Mouse (Mus musculus): ENCODE measurements at regions not wholly inside any gene's neighbourhood (a gene's known extent, or its start where the extent isn't known, plus 50 kb on each side); places are given as distances from the start of the nearest gene placed in this dataset.

DNA sequence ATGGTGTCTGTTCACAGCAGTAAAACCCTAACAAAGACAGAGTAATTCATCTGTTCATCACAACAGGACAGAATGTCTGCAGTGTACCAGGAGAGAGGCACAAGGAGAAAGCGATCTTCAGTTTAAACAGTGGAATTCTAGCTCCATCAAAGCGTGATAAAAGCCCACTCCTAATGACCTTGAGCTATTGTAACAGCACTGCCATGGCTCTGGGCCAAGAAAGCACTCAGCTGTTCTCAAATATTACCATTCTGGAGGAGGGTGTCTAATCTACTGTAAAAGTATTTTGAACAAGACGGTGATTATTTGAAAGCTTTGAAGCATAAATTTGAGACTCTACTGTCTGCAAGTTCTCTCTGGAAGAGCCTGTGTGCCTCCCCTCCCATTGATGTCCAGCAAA, 224.8 kb upstream of the Lyplal1 start:
- H3K4me1 ChIP-seq (ENCODE audit: control insufficient read depth, insufficient read depth, low read length), result no peaks in the 10 kb centered on the region
- H3K4me3 ChIP-seq (ENCODE audit: low read depth, low read length), result no peak overlapping the region
- no peak overlapping the region for H3K9ac ChIP-seq (ENCODE audit: low read length)
- H3K4me2 ChIP-seq (ENCODE audit: low read length), result no peak overlapping the region
- no peaks in the 10 kb centered on the region for H3K36me3 ChIP-seq (ENCODE audit: control insufficient read depth, insufficient read depth, low read length)
- no peaks in the 10 kb centered on the region for H3K9me3 ChIP-seq (replicated peaks; ENCODE audit: control insufficient read depth, low read length)
- WGBS, result 26% methylated on average over 3 of the region's 3 CpGs
- H3K27ac ChIP-seq (ENCODE audit: low read depth, low read length), result no peak overlapping the region
- H3K27me3 ChIP-seq (replicated peaks; ENCODE audit: control insufficient read depth, insufficient read depth, low read length), result no peaks in the 10 kb centered on the region
- no peak for ATAC-seq
- DNase-seq (ENCODE audit: low spot score), result peak; percentile 49

- WGBS, result 91% methylated on average over 3 of the region's 3 CpGs
- Histone ChIP-seq H3K27me3 (replicated peaks; ENCODE audit: control insufficient read depth, insufficient read depth, low read length) (no peaks in the 10 kb centered on the region), H3K36me3 (ENCODE audit: control insufficient read depth, insufficient read depth, low read length) (no peaks in the 10 kb centered on the region), H3K9ac (ENCODE audit: low read length) (no peak overlapping the region), H3K27ac (ENCODE audit: low read depth, low read length) (no peak overlapping the region), H3K9me3 (replicated peaks; ENCODE audit: control insufficient read depth, low read length) (no peaks in the 10 kb centered on the region), H3K4me1 (ENCODE audit: control insufficient read depth, insufficient read depth, low read length) (no peaks in the 10 kb centered on the region), H3K4me3 (ENCODE audit: low read depth, low read length) (no peak overlapping the region), H3K4me2 (ENCODE audit: low read length) (no peak overlapping the region)
- DNase-seq (ENCODE audit: low spot score) (no peak), ATAC-seq (no peak)
These were observed 223.6 kb upstream of the Lyplal1 start for GRCm38 (mm10) chr1:186340701-186341100.

DNA sequence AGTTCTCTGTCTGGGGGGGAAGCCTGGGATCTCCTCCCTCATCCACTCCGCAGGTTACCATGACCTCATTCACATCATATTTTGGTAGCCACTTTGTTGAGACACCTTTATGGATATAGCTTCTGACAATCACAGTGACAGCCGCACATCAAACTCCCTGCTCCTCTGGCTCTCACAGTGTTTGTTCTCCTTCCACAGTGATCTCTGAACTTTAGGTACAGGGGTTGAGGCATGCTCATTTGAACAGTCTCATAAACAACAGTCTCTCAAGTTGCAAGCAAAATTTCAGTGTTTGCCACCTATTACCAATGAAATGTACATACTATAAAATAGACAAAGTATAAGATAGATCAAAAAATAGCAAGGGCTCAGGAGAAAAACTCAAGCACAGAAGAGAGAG, 200.2 kb upstream of the Lyplal1 start:
- no peak for ATAC-seq
- no peaks in the 10 kb centered on the region for H3K4me1 ChIP-seq (ENCODE audit: control insufficient read depth, insufficient read depth, low read length)

GRCm38 (mm10) chr1:186314180-186314579, 197.1 kb upstream of the Lyplal1 start:
- Histone ChIP-seq H3K4me2 (ENCODE audit: low read length) (no peak overlapping the region), H3K27me3 (replicated peaks; ENCODE audit: control insufficient read depth, insufficient read depth, low read length) (no peaks in the 10 kb centered on the region), H3K36me3 (ENCODE audit: control insufficient read depth, insufficient read depth, low read length) (no peaks in the 10 kb centered on the region), H3K4me1 (ENCODE audit: control insufficient read depth, insufficient read depth, low read length) (peaks cover 3% of the 10 kb centered on the region; the same call in 1 of the 2 replicates), H3K9ac (ENCODE audit: low read length) (no peak overlapping the region), H3K27ac (ENCODE audit: low read depth, low read length) (no peak overlapping the region), H3K9me3 (replicated peaks; ENCODE audit: control insufficient read depth, low read length) (no peaks in the 10 kb centered on the region), H3K4me3 (ENCODE audit: low read depth, low read length) (no peak overlapping the region)
- no peak for DNase-seq (ENCODE audit: low spot score)
- WGBS, result 86% methylated on average over 4 of the region's 4 CpGs
- no peak for ATAC-seq

More for the DNA sequence above, 200.2 kb upstream of the Lyplal1 start:
- 94% methylated on average over 2 of the region's 2 CpGs for WGBS
- H3K4me3 ChIP-seq (ENCODE audit: low read depth, low read length), result no peak overlapping the region
- no peak overlapping the region for H3K4me2 ChIP-seq (ENCODE audit: low read length)
- no peaks in the 10 kb centered on the region for H3K9me3 ChIP-seq (replicated peaks; ENCODE audit: control insufficient read depth, low read length)
- no peaks in the 10 kb centered on the region for H3K27me3 ChIP-seq (replicated peaks; ENCODE audit: control insufficient read depth, insufficient read depth, low read length)
- no peaks in the 10 kb centered on the region for H3K36me3 ChIP-seq (ENCODE audit: control insufficient read depth, insufficient read depth, low read length)
- no peak overlapping the region for H3K27ac ChIP-seq (ENCODE audit: low read depth, low read length)
- no peak overlapping the region for H3K9ac ChIP-seq (ENCODE audit: low read length)
- DNase-seq (ENCODE audit: low spot score), result no peak

- 78% methylated on average over 9 of the region's 9 CpGs for WGBS
- no peak for ATAC-seq
- no peak for DNase-seq (ENCODE audit: low spot score)
These were observed 195.6 kb upstream of the Lyplal1 start for GRCm38 (mm10) chr1:186312698-186313097.

DNA sequence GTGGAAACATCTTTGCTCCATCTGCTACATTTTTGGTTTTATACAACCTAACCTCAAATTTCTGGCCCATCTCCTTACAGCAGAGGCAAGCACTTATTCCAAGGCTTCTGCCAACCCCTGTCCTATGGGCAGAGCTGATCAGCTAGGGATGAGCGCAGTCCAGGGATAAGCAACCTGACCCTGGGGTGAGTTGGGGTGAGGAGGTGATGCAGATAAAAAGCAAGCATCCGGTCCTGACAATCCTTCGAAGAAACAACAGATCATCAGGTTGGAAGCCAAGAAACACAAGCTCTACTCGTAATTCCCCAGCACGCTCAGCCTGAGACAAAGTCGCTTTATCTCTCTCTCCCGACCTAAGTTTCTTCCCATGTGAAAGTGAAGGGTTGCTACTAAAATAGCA, 194.9 kb upstream of the Lyplal1 start:
- Histone ChIP-seq H3K4me3 (ENCODE audit: low read depth, low read length) (no peak overlapping the region), H3K27ac (ENCODE audit: low read depth, low read length) (no peak overlapping the region), H3K9ac (ENCODE audit: low read length) (no peak overlapping the region), H3K9me3 (replicated peaks; ENCODE audit: control insufficient read depth, low read length) (no peaks in the 10 kb centered on the region), H3K27me3 (replicated peaks; ENCODE audit: control insufficient read depth, insufficient read depth, low read length) (no peaks in the 10 kb centered on the region), H3K4me1 (ENCODE audit: control insufficient read depth, insufficient read depth, low read length) (peaks cover 3% of the 10 kb centered on the region; the same call in 1 of the 2 replicates), H3K4me2 (ENCODE audit: low read length) (no peak overlapping the region), H3K36me3 (ENCODE audit: control insufficient read depth, insufficient read depth, low read length) (no peaks in the 10 kb centered on the region)
- DNase-seq (ENCODE audit: low spot score) (no peak), ATAC-seq (no peak)
- 88% methylated on average over 7 of the region's 7 CpGs for WGBS

More at GRCm38 (mm10) chr1:186312698-186313097, 195.6 kb upstream of the Lyplal1 start:
- Histone ChIP-seq H3K9ac (ENCODE audit: low read length) (no peak overlapping the region), H3K4me2 (ENCODE audit: low read length) (no peak overlapping the region), H3K4me1 (ENCODE audit: control insufficient read depth, insufficient read depth, low read length) (peaks cover 3% of the 10 kb centered on the region; the same call in 1 of the 2 replicates), H3K36me3 (ENCODE audit: control insufficient read depth, insufficient read depth, low read length) (no peaks in the 10 kb centered on the region), H3K4me3 (ENCODE audit: low read depth, low read length) (no peak overlapping the region), H3K27ac (ENCODE audit: low read depth, low read length) (no peak overlapping the region), H3K27me3 (replicated peaks; ENCODE audit: control insufficient read depth, insufficient read depth, low read length) (no peaks in the 10 kb centered on the region), H3K9me3 (replicated peaks; ENCODE audit: control insufficient read depth, low read length) (no peaks in the 10 kb centered on the region)

GRCm38 (mm10) chr1:186307627-186308026, 190.5 kb upstream of the Lyplal1 start:
- Histone ChIP-seq H3K36me3 (ENCODE audit: control insufficient read depth, insufficient read depth, low read length) (no peaks in the 10 kb centered on the region), H3K4me3 (ENCODE audit: low read depth, low read length) (no peak overlapping the region), H3K4me2 (ENCODE audit: low read length) (no peak overlapping the region), H3K4me1 (ENCODE audit: control insufficient read depth, insufficient read depth, low read length) (peaks cover 3% of the 10 kb centered on the region; the same call in 1 of the 2 replicates), H3K9ac (ENCODE audit: low read length) (no peak overlapping the region), H3K27ac (ENCODE audit: low read depth, low read length) (no peak overlapping the region), H3K27me3 (replicated peaks; ENCODE audit: control insufficient read depth, insufficient read depth, low read length) (no peaks in the 10 kb centered on the region), H3K9me3 (replicated peaks; ENCODE audit: control insufficient read depth, low read length) (no peaks in the 10 kb centered on the region)
- no peak for DNase-seq (ENCODE audit: low spot score)
- WGBS, result 88% methylated on average over 6 of the region's 6 CpGs
- no peak for ATAC-seq

- no peak overlapping the region for H3K4me2 ChIP-seq (ENCODE audit: low read length)
- no peaks in the 10 kb centered on the region for H3K36me3 ChIP-seq (ENCODE audit: control insufficient read depth, insufficient read depth, low read length)
- no peaks in the 10 kb centered on the region for H3K4me1 ChIP-seq (ENCODE audit: control insufficient read depth, insufficient read depth, low read length)
- 87% methylated on average over 7 of the region's 7 CpGs for WGBS
- no peaks in the 10 kb centered on the region for H3K9me3 ChIP-seq (replicated peaks; ENCODE audit: control insufficient read depth, low read length)
- DNase-seq (ENCODE audit: low spot score), result no peak
- H3K27ac ChIP-seq (ENCODE audit: low read depth, low read length), result no peak overlapping the region
- no peak for ATAC-seq
- H3K9ac ChIP-seq (ENCODE audit: low read length), result no peak overlapping the region
- no peaks in the 10 kb centered on the region for H3K27me3 ChIP-seq (replicated peaks; ENCODE audit: control insufficient read depth, insufficient read depth, low read length)
- no peak overlapping the region for H3K4me3 ChIP-seq (ENCODE audit: low read depth, low read length)
These were observed 180.4 kb upstream of the Lyplal1 start for GRCm38 (mm10) chr1:186297464-186297863.

DNA sequence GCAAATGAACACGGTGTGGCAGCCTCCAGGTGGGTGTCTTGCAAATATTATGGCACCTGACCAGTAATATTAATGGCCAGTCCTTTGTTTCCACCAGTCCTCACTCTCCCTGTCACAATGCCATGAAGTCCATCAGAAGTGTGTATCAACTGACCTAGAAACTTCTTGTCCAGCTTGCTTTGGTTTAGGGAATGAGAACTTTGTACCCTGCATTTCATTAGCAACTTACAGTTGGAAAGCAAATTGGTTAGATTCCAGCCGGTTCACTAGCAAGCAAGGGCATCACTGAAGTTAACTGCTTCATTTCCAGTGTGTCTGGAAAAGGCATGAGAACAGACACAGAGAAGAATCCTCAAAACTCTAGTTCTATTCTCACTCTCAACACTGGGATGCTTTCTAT, 178.1 kb upstream of the Lyplal1 start:
- no peaks in the 10 kb centered on the region for H3K4me1 ChIP-seq (ENCODE audit: control insufficient read depth, insufficient read depth, low read length)
- no peak overlapping the region for H3K9ac ChIP-seq (ENCODE audit: low read length)
- no peak overlapping the region for H3K4me3 ChIP-seq (ENCODE audit: low read depth, low read length)
- H3K9me3 ChIP-seq (replicated peaks; ENCODE audit: control insufficient read depth, low read length), result no peaks in the 10 kb centered on the region
- H3K27me3 ChIP-seq (replicated peaks; ENCODE audit: control insufficient read depth, insufficient read depth, low read length), result no peaks in the 10 kb centered on the region
- DNase-seq (ENCODE audit: low spot score) (no peak), ATAC-seq (no peak)
- H3K27ac ChIP-seq (ENCODE audit: low read depth, low read length), result no peak overlapping the region
- no peaks in the 10 kb centered on the region for H3K36me3 ChIP-seq (ENCODE audit: control insufficient read depth, insufficient read depth, low read length)
- no peak overlapping the region for H3K4me2 ChIP-seq (ENCODE audit: low read length)
- WGBS, result 68% methylated on average over 2 of the region's 2 CpGs

Measured in forebrain, embryonic 14.5 days (tissue).